Mouse (Mus musculus): ENCODE results near the gene Mgrn1. TPM values are rescaled to one million over a fixed set of nuclear protein-coding genes. Genes with fewer than 3 reads are reported as not detected.

Gene Mgrn1
- polyA plus RNA-seq, 1 experiment: 75.4 TPM

DNA sequence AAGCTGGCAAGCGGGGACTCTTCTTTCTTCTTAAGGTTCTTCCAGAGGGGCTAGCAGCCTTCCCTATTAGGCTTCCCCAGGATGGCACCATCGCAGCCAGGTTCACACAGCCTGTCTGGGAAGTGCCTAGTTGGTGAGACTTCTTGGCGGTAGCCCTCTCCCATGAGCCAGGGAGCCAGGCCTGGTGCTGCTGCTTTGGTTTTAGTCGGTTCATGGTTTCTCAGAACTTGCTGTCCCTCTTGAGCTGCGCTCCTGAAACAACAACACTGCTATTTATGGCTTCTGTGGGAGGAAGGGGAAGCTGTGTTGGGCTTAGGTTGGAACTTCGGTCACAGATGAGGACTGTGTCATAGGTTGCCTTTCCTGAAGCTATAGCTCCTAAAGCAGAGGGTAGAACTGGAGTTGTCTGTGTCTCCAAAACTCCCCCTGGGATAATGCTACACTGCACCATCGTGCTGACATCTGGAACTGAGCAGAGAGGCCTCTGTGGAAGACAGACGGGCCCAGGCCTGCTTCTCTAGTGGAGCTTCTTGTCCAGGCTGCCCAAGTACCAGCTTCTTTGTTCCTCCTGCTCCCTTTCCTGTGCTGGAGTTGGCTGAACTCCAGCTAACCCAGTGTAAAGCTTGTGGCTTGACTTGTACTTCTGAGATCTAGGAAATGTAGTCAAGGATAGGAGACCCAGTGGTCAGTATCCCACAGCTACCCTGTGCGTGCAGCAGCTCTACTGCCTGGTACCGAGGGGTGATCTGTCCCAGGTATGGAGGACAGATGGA lies 50.1 kb downstream of the Mgrn1 start:
- TF ChIP-seq CTCF (IDR thresholded peaks at IDR 0.05; ENCODE audit: low read depth, low read length): no peak
- no peak for TF ChIP-seq POLR2A (IDR thresholded peaks at IDR 0.05; ENCODE audit: borderline replicate concordance, low read depth, low read length)
- H3K4me3 ChIP-seq (ENCODE audit: insufficient read depth, low read length): peak overlapping the region; percentile 18; the same call in 1 of the 2 replicates
- peak overlapping the region; percentile 89 for H3K27ac ChIP-seq (ENCODE audit: insufficient read depth, low read depth, low read length)
- peaks cover 38% of the 10 kb centered on the region for H3K4me1 ChIP-seq (ENCODE audit: control insufficient read depth, insufficient read depth, low read length)

DNA sequence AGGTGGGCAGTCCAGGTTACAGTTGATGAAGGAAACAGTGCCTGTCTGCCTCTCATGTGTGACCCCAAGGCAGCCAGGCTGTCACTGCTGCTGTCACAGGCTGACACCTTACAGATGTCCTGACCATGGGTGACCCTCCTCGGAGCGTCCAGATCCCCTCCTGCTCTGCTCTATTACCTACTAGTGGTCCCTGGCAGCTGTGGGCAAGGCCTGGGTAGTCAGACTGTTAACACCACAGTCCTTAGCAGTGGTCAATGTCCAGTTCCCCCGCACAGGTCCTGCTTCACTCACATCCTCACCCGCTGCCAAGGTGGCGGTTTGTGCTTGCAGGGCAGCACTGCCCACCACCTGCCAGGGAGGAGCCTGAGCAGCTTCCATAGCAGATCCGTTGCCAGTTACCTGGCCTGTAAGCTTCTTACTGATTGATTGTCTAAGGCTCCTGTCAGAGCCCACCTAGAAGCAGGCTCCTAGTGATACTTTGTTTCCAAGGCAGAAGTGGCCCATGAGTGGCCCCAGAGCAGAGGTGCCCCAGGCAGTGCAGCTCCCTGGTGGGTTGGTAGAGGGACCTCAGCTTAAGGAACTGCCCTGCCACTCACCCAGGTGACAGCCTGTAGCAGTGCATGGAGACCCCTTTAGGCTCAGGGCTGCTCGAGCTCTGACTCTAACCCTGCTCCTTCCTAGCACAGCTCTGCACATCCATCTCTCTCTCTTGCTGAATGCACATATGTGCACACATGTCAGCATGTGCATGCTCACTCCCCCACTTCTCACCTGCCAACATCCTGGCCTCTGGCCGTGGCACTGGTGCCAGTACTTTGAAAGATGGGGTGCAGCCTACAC lies 51.5 kb downstream of the Mgrn1 start:
- Histone ChIP-seq H3K4me1 (ENCODE audit: control insufficient read depth, insufficient read depth, low read length) (peaks cover 38% of the 10 kb centered on the region), H3K27ac (ENCODE audit: insufficient read depth, low read depth, low read length) (peak overlapping the region; percentile 89; the same call in 1 of the 2 replicates), H3K4me3 (ENCODE audit: insufficient read depth, low read length) (no peak overlapping the region)
- TF ChIP-seq POLR2A (IDR thresholded peaks at IDR 0.05; ENCODE audit: borderline replicate concordance, low read depth, low read length) (no peak), CTCF (IDR thresholded peaks at IDR 0.05; ENCODE audit: low read depth, low read length) (no peak)

DNA sequence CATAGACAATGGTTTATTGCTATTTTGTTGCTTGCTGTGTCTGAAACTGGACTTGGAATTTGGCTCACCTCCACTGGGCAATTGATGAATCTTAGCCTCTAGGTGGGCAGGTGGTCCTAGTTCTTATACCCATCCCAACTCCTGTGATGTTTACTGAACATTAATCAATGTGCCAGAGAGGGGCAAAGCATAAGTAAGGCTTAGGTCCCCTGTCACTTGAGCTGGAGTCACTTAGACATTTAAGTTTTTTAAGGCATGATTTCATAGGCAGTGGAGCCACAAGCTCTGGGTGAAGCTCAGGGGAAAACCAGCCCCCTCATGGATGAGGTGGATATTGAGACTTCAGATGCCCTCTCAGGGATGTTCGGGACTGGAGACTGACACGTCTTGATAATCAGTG lies 52.4 kb downstream of the Mgrn1 start, which contains the start of gene Nudt16l1:
Gene Nudt16l1 (plus strand): TSS at position 301 of the 400 bp plus-strand sequence.
- Histone ChIP-seq H3K4me3 (ENCODE audit: insufficient read depth, low read length) (peak within 1 kb of the TSS; percentile 94), H3K4me1 (ENCODE audit: control insufficient read depth, insufficient read depth, low read length) (peaks cover 38% of the 10 kb centered on the region), H3K27ac (ENCODE audit: insufficient read depth, low read depth, low read length) (peak within 1 kb of the TSS; percentile 63)
- TF ChIP-seq CTCF (IDR thresholded peaks at IDR 0.05; ENCODE audit: low read depth, low read length) (no peak), POLR2A (IDR thresholded peaks at IDR 0.05; ENCODE audit: borderline replicate concordance, low read depth, low read length) (no peak)

DNA sequence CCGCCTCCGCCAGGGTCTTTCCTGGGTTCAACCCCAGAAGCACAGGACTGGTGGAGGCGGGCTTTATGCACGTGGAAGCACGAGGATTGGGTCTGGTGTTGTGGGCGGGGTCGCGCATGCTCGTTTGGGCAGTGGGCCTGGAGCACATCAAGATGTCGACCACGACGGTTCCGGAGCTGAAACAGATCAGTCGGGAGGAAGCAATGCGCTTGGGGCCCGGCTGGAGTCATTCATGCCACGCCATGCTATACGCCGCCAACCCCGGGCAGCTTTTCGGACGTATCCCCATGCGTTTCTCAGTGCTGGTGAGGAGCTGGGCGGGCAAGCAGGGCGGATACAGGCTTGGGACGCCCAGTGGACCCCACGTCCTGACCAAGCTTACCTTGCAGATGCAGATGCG lies 52.9 kb downstream of the Mgrn1 start:
- TF ChIP-seq CTCF (IDR thresholded peaks at IDR 0.05; ENCODE audit: low read depth, low read length) (no peak), POLR2A (IDR thresholded peaks at IDR 0.05; ENCODE audit: borderline replicate concordance, low read depth, low read length) (no peak)
- H3K4me1 ChIP-seq (ENCODE audit: control insufficient read depth, insufficient read depth, low read length): peaks cover 38% of the 10 kb centered on the region
- peak overlapping the region; percentile 94 for H3K4me3 ChIP-seq (ENCODE audit: insufficient read depth, low read length)
- peak overlapping the region; percentile 63 for H3K27ac ChIP-seq (ENCODE audit: insufficient read depth, low read depth, low read length)

DNA sequence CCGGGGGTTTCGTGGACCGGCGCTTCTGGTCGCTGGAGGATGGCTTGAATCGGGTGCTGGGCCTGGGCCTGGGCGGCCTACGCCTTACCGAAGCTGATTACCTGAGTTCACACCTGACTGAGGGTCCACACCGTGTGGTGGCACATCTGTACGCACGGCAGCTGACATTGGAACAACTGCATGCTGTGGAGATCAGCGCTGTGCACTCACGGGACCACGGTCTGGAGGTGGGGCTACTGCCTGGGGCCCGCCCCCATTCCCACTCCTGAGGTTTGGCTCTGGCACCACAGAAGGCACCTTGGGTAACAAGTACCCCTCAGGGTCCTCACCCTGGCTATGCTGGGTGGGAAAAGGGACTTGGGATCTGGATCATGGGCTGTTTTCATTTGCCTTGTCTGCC lies 53.4 kb downstream of the Mgrn1 start:
- Histone ChIP-seq H3K4me3 (ENCODE audit: insufficient read depth, low read length) (peak overlapping the region; percentile 94), H3K4me1 (ENCODE audit: control insufficient read depth, insufficient read depth, low read length) (peaks cover 38% of the 10 kb centered on the region), H3K27ac (ENCODE audit: insufficient read depth, low read depth, low read length) (peak overlapping the region; percentile 63)
- no peak for TF ChIP-seq POLR2A (IDR thresholded peaks at IDR 0.05; ENCODE audit: borderline replicate concordance, low read depth, low read length)
- no peak for TF ChIP-seq CTCF (IDR thresholded peaks at IDR 0.05; ENCODE audit: low read depth, low read length)

DNA sequence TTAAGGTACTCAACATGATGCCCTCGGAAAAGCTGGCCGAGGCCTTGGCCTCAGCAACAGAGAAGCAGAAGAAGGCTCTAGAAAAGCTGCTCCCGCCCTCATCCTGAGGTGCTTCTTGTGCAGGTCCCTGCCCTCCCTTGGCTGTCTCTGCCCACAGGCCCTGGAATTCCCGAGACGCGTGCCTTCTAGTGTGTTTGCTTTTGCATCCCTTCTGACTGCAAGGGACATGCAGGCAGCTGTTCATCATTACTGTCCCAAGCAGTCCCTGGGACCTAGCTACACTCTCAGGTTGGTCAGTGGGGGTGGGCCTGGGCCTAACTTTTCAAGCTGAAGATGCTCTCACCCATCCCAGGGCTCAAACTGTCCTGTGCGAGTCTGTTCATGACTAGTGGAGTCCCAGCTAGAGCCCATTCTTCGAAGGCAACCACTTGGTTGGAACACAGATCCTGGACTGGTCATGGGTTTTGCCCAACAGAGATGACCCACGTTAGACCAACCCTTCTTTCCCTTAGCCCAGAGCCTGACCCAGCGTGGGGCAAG lies 54.3 kb downstream of the Mgrn1 start:
- TF ChIP-seq CTCF (IDR thresholded peaks at IDR 0.05; ENCODE audit: low read depth, low read length): no peak
- no peak for TF ChIP-seq POLR2A (IDR thresholded peaks at IDR 0.05; ENCODE audit: borderline replicate concordance, low read depth, low read length)
- Histone ChIP-seq H3K4me1 (ENCODE audit: control insufficient read depth, insufficient read depth, low read length) (peaks cover 30% of the 10 kb centered on the region), H3K27ac (ENCODE audit: insufficient read depth, low read depth, low read length) (no peak overlapping the region), H3K4me3 (ENCODE audit: insufficient read depth, low read length) (no peak overlapping the region)

DNA sequence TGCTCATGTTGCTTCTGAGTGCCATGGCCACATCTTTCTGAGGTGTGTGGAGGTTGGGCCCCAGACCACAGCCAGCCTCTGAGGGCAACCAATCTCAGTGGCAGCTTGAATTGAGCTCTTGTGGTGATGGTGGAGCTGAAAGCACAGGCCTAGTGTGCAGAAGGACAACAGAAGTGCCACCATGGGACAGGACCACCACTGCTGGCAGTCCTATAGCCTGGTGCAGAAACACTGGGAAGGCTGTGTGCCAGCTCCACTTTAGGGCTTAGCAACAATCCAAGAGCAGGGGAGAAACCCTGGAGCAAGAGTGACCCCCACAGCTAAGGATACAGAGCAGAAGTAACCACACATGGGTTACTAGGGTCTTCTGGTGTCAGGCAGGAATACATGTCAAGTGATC lies 55.0 kb downstream of the Mgrn1 start:
- H3K27ac ChIP-seq (ENCODE audit: insufficient read depth, low read depth, low read length): no peak overlapping the region
- peaks cover 24% of the 10 kb centered on the region for H3K4me1 ChIP-seq (ENCODE audit: control insufficient read depth, insufficient read depth, low read length)
- H3K4me3 ChIP-seq (ENCODE audit: insufficient read depth, low read length): no peak overlapping the region
- TF ChIP-seq CTCF (IDR thresholded peaks at IDR 0.05; ENCODE audit: low read depth, low read length): no peak
- no peak for TF ChIP-seq POLR2A (IDR thresholded peaks at IDR 0.05; ENCODE audit: borderline replicate concordance, low read depth, low read length)

DNA sequence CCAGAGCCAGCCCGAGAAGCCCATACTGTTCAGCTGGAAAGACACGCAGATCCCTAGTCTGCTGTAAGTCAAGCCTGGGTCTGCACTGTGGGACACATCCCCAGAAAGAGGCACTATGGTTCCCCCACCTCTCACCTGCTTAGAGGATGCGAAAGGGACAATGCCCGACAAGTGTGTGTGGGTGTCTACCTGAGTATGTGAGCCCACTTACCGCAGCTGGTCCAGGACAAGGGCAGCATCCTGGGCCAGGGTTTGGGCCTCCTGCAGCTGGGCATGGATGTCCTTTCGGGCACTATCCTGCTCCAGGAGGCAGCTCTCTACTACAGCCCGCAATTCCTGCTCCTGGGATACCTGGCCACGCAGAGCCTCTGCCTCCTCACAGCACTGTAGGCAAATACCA lies 56.8 kb downstream of the Mgrn1 start:
- Histone ChIP-seq H3K4me3 (ENCODE audit: insufficient read depth, low read length) (no peak overlapping the region), H3K27ac (ENCODE audit: insufficient read depth, low read depth, low read length) (no peak overlapping the region), H3K4me1 (ENCODE audit: control insufficient read depth, insufficient read depth, low read length) (peaks cover 12% of the 10 kb centered on the region; the same call in 1 of the 2 replicates)
- TF ChIP-seq CTCF (IDR thresholded peaks at IDR 0.05; ENCODE audit: low read depth, low read length) (no peak), POLR2A (IDR thresholded peaks at IDR 0.05; ENCODE audit: borderline replicate concordance, low read depth, low read length) (no peak)

DNA sequence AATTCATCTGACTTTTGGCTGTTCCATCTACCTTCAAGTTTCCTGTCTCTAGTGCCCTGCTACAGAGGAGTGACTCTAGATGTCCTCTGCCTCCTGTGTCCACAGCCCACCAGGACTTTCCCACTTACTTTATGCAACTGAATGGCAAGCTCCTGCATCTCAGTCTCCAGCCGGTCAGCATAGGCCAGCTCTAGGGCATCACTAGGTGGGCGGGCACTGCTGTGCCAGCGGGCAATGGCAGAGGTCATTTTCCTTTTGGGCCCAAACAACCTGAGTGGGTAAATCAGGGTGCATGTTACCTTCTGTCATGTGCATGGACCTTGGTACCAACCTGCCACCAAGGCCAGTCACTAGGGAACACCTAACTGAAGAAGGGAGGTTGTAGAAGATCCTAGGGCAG lies 57.4 kb downstream of the Mgrn1 start:
- Histone ChIP-seq H3K4me3 (ENCODE audit: insufficient read depth, low read length) (no peak overlapping the region), H3K27ac (ENCODE audit: insufficient read depth, low read depth, low read length) (no peak overlapping the region), H3K4me1 (ENCODE audit: control insufficient read depth, insufficient read depth, low read length) (peaks cover 8% of the 10 kb centered on the region; the same call in 1 of the 2 replicates)
- TF ChIP-seq CTCF (IDR thresholded peaks at IDR 0.05; ENCODE audit: low read depth, low read length): no peak
- TF ChIP-seq POLR2A (IDR thresholded peaks at IDR 0.05; ENCODE audit: borderline replicate concordance, low read depth, low read length): no peak

Data from bone marrow macrophage, adult 2 months (primary cell).